Mouse (Mus musculus) cerebellum, adult 18-20 months (tissue): Measurements from ENCODE around the gene Zfp994.
"Not testable (repeated sequence)": the region's sequence is repeated elsewhere in the genome, so short reads cannot be mapped to it uniquely, and the experiment has no call there.

Experiments
- DNase-seq, 2 experiments: peaks; one replicate each; pipeline ENCODE4 v3.0.0; 2021

Gene Zfp994

GRCm38 (mm10) chr17:22225422-22226012 lies at the start of gene Zfp994:
TSS of gene Zfp994 (minus strand) at chr17:22225616.
- DNase-seq, result peak; percentile 92 to 97

- DNase-seq, result not testable (repeated sequence)
Measured at GRCm38 (mm10) chr17:22230701-22231100, 5.3 kb upstream of the Zfp994 start.

- DNase-seq, result peak; percentile 18 to 22
Measured at GRCm38 (mm10) chr17:22225015-22225414, 401 bp downstream of the Zfp994 start.

GRCm38 (mm10) chr17:22165722-22166294 lies 59.6 kb downstream of the Zfp994 start, which contains the start of gene Zfp947:
TSS of gene Zfp947 (minus strand) at chr17:22166190.
- peak; percentile 45 to 51 for DNase-seq

- DNase-seq, result peak in 1 of 2 experiments; percentile 3
Measured at GRCm38 (mm10) chr17:22165304-22165703, 60.1 kb downstream of the Zfp994 start.

GRCm38 (mm10) chr17:22153951-22154350 lies 71.5 kb downstream of the Zfp994 start:
- DNase-seq, result not testable (repeated sequence)
